Mouse (Mus musculus): ENCODE data around the gene Sppl2b. TPM values are rescaled to one million over a fixed set of nuclear protein-coding genes. Genes with fewer than 3 reads are reported as not detected.
"Not testable (repeated sequence)": the region's sequence is repeated elsewhere in the genome, so short reads cannot be mapped to it uniquely, and the experiment has no call there.

The Sppl2b gene
- total RNA-seq, 4 experiments from 2014 or later = 11.1 to 15.9 (median 14.4) TPM

DNA sequence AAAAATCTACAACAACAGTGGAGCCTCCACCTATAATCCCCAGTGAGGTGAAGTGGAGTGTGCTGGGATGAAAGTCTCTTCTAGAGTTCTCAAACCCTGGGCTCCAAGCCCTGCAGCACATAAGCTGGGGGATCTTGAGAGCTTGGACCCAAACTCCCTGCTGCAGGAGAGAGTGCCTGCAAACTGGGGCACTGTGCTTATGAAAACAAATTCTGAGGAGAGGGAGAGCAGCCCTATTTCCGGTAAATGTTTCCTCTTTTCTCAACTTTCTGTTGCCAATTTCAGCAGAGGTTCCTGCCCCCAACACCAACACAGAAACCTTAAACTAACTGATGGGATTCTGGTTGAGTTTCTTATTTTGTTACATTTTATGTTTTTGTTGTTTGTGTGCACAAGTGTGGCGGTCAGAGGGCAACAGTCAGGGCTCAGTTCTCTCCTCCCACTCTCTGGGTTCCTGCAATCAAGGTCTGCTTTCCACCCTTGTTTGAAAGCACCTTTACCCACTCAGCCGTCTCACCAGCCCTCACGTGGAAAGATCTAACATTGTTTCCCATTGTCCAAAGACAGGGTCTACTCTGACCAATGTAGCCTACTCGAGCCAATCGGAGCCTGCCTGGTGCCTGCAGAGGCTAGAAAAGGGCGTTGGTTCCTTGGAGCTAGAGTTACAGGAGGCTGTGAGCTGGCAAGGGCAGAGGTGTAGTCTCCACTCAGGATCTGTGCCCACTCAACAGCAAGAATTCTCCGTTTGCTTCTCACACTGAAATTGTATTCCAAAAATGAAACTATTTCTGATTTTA lies 31.0 kb upstream of the Sppl2b start:
- DNase-seq (ENCODE audit: low spot score) = no peak

DNA sequence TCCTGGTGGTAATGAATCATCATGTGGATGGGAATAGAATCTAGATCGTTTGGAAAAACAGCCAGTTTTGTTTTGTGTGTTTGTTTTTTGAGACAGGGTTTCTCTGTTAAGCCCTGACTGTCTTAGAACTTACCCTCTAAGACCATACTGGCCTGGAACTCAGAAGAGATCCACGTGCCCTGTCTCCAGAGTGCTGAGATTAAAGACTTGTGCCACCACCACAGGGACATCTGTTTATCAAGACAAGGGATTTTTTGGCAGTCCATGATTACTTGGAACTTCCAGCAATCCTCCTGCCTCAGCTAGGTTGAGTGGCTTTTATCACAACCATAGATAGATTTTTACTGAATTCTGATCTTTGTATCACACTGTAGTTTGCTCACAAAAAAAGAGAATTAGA lies 30.2 kb upstream of the Sppl2b start:
- DNase-seq (ENCODE audit: low spot score) = no peak

DNA sequence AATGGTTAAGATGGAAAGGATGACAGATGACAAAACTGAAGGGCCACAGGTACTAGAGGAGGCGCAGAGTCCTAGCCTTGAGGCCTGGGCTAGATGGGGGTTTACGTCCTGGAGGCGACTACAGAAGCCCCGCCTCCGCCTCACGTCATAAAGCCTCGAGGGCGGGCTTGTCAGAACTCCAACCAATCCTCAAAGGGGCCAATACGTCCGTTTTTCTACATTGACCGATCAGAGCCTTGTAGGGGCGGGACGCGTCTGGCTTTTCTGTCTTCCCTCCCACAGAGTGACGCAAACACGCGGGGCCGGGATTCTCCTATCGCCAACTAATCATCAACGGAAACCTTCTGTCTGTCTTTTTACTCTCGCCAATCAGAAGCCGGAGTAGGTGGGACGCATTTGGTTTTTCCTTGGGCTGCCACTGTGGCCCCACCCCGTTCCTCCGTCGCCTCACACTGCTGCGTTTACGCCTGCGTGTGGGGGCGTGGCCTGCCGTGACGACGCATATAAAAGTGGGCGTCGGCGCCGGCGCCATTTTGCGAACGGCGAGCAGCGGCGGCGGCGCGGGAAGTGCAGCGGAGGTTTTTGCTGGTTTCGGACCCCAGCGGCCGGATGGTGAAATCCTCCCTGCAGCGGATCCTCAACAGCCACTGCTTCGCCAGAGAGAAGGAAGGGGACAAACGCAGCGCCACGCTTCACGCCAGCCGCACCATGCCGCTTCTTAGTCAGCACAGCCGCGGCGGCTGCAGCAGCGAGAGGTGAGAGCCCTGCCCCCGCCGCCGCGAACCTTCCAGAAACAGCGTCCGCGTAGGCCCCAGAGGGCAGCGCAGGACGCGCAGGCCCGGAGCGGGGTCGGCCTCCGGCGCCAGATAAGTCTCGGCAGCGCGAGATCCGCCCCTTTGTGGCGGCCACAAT lies 28.7 kb upstream of the Sppl2b start, which contains the start of gene Oaz1:
Oaz1 (plus strand) TSS at position 506 of the 912 bp plus-strand sequence.
- DNase-seq (ENCODE audit: low spot score) = peak; percentile 100

DNA sequence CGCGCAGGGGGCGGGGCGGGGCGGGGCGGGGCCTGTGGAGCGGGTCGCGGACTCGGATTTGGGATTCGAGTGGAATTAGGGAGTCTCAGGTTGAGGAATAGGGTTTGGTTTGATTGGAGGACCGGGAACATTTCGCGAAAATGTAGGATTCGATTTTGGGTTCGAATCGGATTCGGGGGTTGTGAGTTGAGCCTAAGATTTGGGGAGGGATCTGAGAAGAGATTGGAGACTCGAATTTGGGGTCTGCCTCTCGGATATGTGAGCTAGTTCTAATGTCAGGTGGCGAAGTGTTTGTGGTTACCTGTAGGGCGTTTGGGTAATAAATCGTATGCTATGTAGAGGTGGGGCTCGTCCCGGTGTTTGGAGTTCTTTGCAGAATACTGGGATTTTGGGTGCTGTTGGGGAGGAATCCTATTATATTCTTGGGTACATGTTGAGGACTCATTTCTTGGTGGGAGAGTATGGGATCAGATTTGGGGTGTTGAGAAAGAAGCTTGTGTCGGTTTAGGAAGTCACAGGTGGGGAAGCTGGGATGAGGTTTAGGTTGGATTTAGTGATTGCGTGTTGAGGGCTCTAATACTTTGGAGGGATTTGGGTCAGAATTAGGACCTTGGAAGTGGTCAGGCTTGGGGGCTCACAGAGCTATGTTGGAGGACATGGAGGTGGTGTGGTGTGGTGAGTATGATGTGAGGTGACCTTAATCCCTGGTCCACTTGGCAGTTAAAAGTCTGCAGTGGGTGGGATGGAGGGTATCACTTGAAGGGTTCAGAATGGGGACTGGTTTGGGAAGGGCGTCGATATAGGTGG lies 27.8 kb upstream of the Sppl2b start:
- no peak for DNase-seq (ENCODE audit: low spot score)

DNA sequence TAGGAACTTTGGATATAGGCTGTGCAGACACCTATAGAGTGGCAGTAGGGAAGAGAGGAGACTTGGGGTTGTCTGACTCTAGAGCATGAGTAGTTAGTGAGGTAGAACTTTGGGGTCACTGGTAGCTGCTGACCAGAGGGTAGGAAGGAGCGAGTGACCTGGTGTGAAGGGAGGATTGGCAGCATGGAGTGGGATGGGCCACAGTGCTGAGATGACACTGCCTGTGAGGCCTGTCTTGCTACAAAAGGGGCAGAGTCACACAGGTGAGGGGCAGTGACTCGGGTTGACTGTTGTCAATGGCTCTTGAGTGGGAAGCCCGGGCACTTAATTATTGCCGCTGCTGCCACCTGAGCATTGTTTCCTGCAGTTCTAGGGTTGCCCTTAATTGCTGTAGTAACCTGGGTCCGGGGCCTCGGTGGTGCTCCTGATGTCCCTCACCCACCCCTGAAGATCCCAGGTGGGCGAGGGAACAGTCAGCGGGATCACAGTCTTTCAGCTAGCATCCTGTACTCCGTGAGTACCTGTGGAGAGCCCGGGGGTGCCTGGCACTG lies 27.1 kb upstream of the Sppl2b start:
- no peak for DNase-seq (ENCODE audit: low spot score)

DNA sequence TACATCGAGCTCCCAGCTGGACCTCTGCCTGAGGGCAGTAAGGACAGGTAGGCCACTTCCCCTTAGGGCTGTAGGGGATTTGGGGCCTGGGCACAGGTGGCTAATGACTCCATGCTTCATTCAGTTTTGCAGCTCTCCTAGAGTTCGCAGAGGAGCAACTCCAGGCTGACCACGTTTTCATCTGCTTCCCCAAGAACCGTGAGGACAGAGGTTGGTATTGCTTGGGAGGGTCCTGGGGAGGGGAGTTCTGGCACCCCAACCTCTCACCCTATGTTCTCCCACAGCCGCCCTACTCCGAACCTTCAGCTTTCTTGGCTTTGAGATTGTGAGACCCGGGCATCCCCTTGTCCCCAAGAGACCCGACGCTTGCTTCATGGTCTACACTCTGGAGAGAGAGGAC lies 26.5 kb upstream of the Sppl2b start:
- DNase-seq (ENCODE audit: low spot score) = not testable (repeated sequence)

DNA sequence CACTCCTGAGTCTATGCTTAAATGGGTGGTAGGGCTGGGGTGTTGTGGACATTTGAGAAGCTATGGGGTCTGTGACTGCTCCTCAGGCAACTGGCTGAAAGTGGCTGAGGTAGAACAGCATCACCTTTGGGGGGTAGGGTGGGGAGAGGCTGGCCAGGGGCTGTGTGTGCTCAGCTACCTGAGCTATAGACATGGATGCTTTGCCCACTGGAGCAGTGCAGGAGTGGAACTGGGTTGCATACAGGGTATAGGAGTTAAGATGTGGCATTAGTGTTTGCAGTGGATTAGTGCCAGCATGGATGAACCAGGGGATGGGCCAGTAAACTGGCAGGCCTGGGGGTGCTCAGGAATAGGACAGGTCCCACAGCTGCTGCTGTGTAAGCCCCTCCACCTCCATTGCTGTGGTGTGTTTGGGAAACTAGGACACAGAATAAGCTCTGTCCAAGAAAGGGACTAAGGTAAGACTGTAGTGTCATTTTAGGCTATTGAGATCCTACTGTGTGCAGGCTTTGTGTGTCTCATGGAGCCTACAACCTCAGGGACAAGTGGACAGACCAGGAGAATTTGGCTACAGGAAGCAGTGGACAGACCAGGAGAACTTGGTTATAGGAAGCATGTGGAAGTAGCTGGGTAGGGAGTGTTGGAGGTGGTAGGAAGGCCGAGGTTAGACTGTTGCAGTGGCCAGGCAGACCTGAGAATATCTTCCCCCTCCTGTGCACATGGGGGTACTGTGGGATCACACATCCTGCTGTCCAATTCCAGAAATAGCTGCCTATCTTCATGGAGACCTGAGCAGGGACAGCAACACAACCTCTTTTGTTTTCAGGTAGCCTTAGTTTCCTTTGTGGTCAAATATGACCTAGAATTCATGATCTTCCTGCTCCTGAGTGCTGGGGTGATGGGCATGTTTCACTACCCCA lies 25.5 kb upstream of the Sppl2b start:
- DNase-seq (ENCODE audit: low spot score) = no peak

DNA sequence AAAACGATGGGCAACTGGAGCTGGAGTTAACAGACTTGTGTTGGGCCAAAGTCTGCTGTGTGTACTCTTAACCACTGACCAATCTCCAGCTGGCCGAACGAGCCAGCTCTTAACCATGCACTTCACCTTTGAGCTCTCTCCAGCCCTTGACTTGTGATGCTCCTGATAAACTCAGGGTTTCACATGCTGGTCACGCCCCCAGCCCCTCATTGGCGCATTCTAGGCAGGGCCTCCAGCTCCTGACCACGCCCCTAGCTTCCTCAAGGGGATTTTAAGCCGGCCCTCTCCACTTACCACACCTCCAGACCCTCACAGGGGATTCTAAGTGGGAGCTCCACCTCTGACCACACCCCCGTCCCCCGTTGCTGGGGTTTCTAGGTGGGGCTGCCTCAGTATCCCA lies 23.9 kb upstream of the Sppl2b start:
- no peak for DNase-seq (ENCODE audit: low spot score)

DNA sequence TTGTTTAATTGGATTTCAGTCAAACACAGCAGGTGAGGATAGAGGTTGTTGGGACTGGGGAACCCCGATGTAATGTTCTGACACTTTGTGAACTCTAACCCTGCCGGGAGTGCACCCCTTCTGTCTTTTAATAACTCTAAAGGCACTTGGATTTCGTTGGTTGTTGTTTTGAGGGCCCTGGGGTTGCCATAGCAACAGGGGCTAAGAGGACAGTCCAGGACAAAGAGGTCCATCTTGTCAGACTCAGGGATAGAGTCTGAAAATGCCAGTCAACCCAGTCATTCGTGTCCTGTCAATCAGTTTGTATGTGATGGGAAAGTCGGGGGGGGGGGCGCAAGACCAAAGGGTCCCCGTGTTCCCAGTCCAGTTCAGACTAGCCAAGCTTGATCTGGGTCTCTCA lies 22.3 kb upstream of the Sppl2b start:
- no peak for DNase-seq (ENCODE audit: low spot score)

DNA sequence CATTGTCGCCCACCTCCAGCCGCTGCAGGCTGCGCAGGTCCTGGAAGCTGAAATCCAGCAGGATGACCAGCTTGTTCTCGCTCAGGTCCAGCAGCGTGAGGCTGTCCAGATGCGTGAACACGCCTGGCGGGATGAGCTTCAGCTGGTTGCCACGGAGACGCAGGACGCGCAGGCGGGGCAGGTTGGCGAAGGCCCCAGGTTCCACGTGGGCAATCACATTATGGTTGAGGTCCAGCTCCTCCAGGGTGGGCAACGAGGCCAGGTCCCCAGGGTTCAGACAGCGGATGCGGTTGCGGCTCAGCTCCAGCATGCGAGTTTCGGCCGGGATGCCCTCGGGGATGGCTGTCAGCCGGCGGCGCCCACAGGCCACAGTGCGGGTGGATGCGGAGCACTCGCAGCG lies 19.5 kb upstream of the Sppl2b start:
- no peak for DNase-seq (ENCODE audit: low spot score)

DNA sequence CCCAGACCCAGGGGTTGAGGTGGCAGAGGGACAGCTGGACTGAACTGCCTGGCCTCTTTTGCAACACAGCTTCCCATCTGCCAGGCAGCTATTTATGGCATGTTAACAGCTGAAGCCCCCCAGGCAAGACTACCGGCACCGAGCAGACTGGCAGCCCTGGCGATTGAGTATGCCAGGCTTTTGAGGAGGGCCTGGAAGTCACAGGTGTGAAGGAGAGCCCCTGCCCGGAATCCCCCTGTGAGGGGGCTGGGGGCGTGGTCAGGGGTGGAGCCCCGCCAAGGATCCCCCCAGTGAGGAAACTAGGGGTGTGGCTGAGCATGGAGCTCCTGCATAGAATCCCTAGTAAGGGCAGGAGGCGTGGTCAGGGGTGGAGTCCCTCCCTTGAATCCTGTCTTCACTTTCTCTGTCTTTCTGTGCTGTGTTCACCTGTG lies 18.1 kb upstream of the Sppl2b start:
- no peak for DNase-seq (ENCODE audit: low spot score)

DNA sequence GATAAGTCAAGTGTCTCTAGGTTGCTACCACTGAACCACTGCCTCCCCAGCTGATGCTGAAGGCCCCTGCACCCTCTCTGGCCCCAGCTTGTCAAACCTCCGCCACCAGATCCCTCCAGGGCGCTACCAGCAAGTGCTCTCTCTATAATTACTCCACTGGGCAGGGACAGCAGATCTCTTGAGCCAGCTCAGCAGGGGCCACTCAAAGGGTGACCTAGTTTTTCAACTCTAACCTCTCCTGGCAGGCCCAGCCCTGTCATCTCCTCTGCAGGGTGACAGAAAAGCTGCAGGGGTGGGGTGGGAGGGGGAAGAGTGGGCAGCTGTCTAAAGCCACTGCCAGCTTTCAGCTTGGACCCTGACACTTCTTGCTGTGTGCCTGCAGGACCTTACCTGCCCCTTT lies 17.2 kb upstream of the Sppl2b start:
- DNase-seq (ENCODE audit: low spot score) = peak; percentile 56

DNA sequence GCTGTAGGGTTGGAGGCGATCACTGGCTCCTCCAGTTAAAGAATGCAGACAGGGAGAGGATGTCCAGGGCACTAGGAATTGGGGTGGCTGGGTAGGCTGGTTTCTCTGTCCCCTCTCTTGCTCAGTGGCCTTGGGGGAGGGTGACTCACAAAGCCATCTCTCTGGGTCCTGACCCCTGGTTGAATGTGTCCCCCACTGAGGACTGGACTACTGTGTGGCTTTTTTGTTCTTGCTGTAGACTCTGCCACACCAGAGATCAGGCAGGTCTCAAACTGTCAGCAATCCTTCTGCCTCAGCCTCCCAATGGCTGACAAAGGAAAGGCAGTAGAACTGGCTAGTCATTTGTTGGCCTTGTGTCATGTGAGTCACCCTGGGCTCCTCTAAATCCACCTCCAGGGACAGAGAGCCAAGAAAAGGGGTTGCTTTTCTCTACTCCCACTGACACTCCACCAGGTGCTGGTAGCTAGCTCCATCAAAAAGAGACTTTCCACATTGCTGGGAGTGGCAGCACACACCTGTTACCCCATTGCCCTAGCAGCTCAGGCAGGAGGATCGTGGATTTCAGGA lies 16.6 kb upstream of the Sppl2b start:
- DNase-seq (ENCODE audit: low spot score) = no peak

DNA sequence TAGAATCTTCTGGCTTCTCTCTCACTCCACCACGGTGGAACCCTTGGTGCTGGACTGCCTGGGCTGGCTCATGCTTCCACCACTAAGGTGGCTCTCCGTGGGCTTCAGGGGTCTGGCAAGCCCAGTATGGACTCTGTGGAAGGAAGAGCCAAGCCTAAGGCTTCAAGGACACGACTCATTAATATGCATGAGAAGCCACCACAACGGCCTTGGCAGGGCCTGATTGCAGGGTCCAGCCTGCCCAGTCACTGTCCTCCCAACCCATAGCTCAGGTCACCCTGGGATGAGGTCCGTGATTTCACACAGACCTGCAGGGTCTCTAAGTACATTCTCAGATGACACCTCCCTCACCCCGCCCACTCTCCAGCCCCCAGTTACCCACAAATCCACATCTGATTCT lies 15.2 kb upstream of the Sppl2b start:
- DNase-seq (ENCODE audit: low spot score) = no peak

DNA sequence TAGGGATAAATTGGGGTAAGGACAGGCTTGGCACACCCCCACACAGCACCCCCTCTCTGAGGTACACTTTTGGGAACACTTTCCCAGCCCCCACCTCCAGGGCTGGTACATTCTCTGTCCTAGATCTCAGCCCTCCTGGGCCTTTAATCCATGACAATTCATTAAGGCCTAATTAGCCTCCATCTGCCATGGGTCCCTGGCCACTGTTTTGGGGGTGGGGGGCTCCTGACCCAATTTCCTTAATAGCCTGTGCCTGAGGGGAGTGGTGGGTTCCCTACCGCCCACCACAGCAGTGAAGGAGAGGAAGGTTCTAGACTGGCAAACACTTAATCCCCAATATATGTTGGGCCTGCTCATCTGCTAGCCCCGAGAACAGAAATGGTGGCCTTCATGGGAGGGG lies 13.4 kb upstream of the Sppl2b start:
- DNase-seq (ENCODE audit: low spot score) = no peak

DNA sequence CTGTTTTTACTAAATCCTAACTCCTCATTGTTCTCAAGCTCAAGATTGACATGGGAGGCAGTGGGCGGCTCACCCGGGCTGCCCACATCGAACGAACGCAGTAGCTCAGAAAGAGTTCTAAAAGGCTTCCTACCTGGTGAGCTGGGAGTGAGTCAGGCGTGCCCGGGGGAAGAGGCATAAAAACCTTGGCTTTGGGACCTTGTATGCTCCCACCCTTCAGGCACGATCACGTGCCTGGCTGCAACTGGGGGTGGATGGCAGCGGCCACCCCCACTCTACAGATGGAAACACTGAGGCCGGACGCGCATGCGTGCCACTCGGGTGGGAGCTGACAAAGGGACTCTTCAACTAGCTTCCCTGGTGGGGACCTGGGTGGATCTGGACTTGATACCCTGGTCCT lies 12.7 kb upstream of the Sppl2b start:
- no peak for DNase-seq (ENCODE audit: low spot score)

DNA sequence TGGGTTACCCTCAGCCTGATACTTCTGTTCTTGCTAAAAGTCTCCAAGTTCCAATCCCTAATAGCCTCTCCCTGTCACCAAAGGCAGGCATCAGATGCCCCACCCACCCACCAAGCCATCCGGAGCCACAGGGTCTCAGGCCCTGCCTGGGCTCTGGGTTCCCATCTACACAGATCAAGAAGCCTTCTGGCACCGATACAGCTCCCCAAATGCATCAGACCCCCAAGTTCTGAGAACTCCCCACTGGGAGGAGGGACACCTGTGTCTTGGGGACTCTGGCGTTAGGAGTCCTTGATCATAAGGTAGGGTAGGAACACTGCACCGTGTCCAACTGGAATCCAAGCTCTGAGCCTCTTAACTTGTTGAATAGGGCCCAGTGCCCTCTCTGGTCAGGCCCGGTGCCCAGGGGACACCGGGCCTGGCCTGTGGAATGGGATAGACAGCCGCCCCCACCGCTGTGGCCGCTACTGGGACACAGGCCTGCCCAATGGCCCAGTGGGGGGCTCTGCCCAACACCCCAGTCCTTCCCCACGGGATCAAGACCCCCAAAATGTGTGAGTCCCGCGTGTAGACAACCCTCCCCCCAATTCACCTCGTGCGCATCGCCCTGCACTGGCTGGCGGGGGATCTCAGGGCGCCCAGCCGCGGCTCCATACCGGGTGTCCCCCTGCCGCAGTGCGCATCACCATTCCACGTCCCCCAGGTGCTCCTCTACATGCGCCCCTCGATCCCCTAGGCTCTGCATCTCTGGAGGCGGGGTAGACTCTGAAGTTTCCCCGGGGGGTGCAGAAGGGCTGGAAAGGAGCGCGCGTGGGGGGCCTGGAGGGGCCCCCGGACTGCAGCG lies 11.8 kb upstream of the Sppl2b start:
- DNase-seq (ENCODE audit: low spot score) = no peak

DNA sequence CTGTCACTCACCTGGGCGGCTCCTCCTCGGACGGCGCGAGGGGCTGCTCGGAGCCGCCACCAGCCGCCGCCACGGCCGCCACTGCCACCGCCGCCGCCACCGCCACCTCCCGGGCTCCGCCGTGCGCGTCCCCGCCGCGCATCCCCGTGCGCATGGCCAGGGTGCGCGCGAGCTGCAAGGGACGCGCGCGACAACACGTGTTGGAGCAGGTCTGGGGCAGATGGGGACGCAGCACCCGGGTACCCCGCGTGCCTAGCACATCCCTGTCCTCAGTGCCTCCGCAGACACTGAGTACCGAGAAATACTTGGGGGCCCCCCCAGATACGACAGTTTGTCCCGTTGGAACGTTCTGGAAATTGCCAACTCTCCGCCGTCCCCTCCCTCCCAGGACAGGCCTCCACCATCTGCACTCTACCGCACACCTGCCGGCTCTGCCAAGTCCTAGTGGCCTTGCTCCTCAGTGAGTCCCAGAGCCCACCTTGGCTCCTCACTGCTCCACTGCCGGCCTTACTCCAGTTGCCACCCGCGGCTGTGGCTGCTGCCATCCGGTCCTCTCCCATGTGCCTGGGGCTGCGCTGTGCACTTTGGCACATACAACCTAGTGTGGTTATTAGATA lies 11.0 kb upstream of the Sppl2b start, which contains the start of gene Lingo3:
Lingo3 (minus strand) TSS at position 109 of the 617 bp plus-strand sequence.
- DNase-seq (ENCODE audit: low spot score) = no peak

Data from heart, adult 8-10 months (tissue).